ENCODE assay signal across 20 mouse cellular contexts in genomic region chr6:51183576-51184420, GRCm38 (mm10).
A peak's percentile ranks its signal among the peaks of the same experiment; 100 is the strongest.
DNase-seq lines count a peak whose midpoint lies in the region; ATAC-seq and TF ChIP-seq lines count a peak whose summit lies in the region.
"Had no signal": no experiment of that assay in that cellular context is flagged by ENCODE, and none has a peak within 500 bp of the region (broad histone marks: within the 10 kb centered on the region; RNA-seq: fewer than 3 reads in every experiment).

No protein-coding gene starts in this region.

- no peaks in the 10 kb centered on the region for H3K9me3 ChIP-seq in intestine, embryonic 14.5 days (ENCODE audit: control insufficient read depth, low read length)
- no peaks in the 10 kb centered on the region for H3K9me3 ChIP-seq in intestine, postnatal 0 days (ENCODE audit: control insufficient read depth)
- H3K9me3 ChIP-seq in neural tube, embryonic 11.5 days (ENCODE audit: control insufficient read depth, low read length): no peaks in the 10 kb centered on the region
- H3K9me3 ChIP-seq in liver, postnatal 0 days (ENCODE audit: low read length): no peaks in the 10 kb centered on the region
- H3K9me3 ChIP-seq: forebrain, embryonic 12.5 days; intestine, embryonic 15.5 days; liver, embryonic 15.5 days; stomach, embryonic 15.5 days had no signal

- no peak for ATAC-seq in intestine, embryonic 14.5 days (replicated peaks; ENCODE audit: low FRiP score, low TSS enrichment, low read depth)
- no peak for ATAC-seq in intestine, postnatal 0 days
- no peak for ATAC-seq in neural tube, embryonic 11.5 days (ENCODE audit: insufficient read depth, low FRiP score, low TSS enrichment)
- no peak for ATAC-seq in liver, postnatal 0 days
- ATAC-seq in frontal cortex, adult (ENCODE audit: low TSS enrichment): no peak
- ATAC-seq: intestine, embryonic 15.5 days; Patski had no signal

- no peak for TF ChIP-seq CTCF in intestine, postnatal 0 days (IDR thresholded peaks at IDR 0.05; ENCODE audit: low read depth)
- no peak for TF ChIP-seq CTCF in liver, postnatal 0 days (IDR thresholded peaks at IDR 0.05; ENCODE audit: low read depth)

- H3K4me2 ChIP-seq in intestine, embryonic 14.5 days (ENCODE audit: low read length): no peak overlapping the region
- H3K4me2 ChIP-seq in intestine, postnatal 0 days (replicated peaks; ENCODE audit: low read depth): no peak overlapping the region
- H3K4me2 ChIP-seq in neural tube, embryonic 11.5 days (ENCODE audit: low read depth): no peak overlapping the region
- no peak overlapping the region for H3K4me2 ChIP-seq in liver, postnatal 0 days (ENCODE audit: low read depth, low read length)
- H3K4me2 ChIP-seq: forebrain, embryonic 12.5 days; intestine, embryonic 15.5 days; liver, embryonic 15.5 days; stomach, embryonic 15.5 days had no signal

- peaks cover 94% of the 10 kb centered on the region for H3K27me3 ChIP-seq in intestine, embryonic 14.5 days (replicated peaks; ENCODE audit: control insufficient read depth, insufficient read depth, low read length)
- H3K27me3 ChIP-seq in intestine, postnatal 0 days (replicated peaks; ENCODE audit: control insufficient read depth, insufficient read depth, low read length): peaks cover 93% of the 10 kb centered on the region
- H3K27me3 ChIP-seq in neural tube, embryonic 11.5 days (ENCODE audit: control insufficient read depth, insufficient read depth, low read length): peaks cover 82% of the 10 kb centered on the region
- H3K27me3 ChIP-seq in liver, postnatal 0 days (ENCODE audit: insufficient read depth, low read length): peaks cover 93% of the 10 kb centered on the region

- 1% methylated on average over 21 of the region's 21 CpGs for WGBS in intestine, embryonic 14.5 days
- WGBS in intestine, postnatal 0 days: 2% methylated on average over 21 of the region's 21 CpGs
- WGBS in neural tube, embryonic 11.5 days: under 1% methylated on average over 21 of the region's 21 CpGs
- 3% methylated on average over 21 of the region's 21 CpGs for WGBS in liver, postnatal 0 days (ENCODE audit: insufficient replicate concordance)

- no peaks in the 10 kb centered on the region for H3K36me3 ChIP-seq in intestine, embryonic 14.5 days (ENCODE audit: control insufficient read depth, insufficient read depth, low read length)
- no peaks in the 10 kb centered on the region for H3K36me3 ChIP-seq in intestine, postnatal 0 days (ENCODE audit: control insufficient read depth, insufficient read depth)
- H3K36me3 ChIP-seq in neural tube, embryonic 11.5 days (ENCODE audit: control insufficient read depth, insufficient read depth, low read length): no peaks in the 10 kb centered on the region
- no peaks in the 10 kb centered on the region for H3K36me3 ChIP-seq in liver, postnatal 0 days (replicated peaks; ENCODE audit: insufficient read depth, low read length)
- H3K36me3 ChIP-seq: forebrain, embryonic 12.5 days; intestine, embryonic 15.5 days; liver, embryonic 15.5 days; stomach, embryonic 15.5 days had no signal

- no peak for TF ChIP-seq EP300 in liver, postnatal 0 days (IDR thresholded peaks at IDR 0.05; ENCODE audit: low read depth)

- H3K9ac ChIP-seq in intestine, embryonic 14.5 days (ENCODE audit: low read length): no peak overlapping the region
- no peak overlapping the region for H3K9ac ChIP-seq in intestine, postnatal 0 days (ENCODE audit: low read depth, low read length)
- H3K9ac ChIP-seq in neural tube, embryonic 11.5 days (ENCODE audit: low read length): no peak overlapping the region
- H3K9ac ChIP-seq in liver, postnatal 0 days (replicated peaks): no peak overlapping the region
- H3K9ac ChIP-seq: forebrain, embryonic 12.5 days; intestine, embryonic 15.5 days; liver, embryonic 15.5 days; stomach, embryonic 15.5 days had no signal

- H3K27ac ChIP-seq in intestine, embryonic 14.5 days (ENCODE audit: low read depth): no peak overlapping the region
- H3K27ac ChIP-seq in intestine, postnatal 0 days (ENCODE audit: low read depth, low read length): no peak overlapping the region
- no peak overlapping the region for H3K27ac ChIP-seq in neural tube, embryonic 11.5 days (ENCODE audit: low read depth, low read length)
- H3K27ac ChIP-seq in liver, postnatal 0 days (ENCODE audit: low read depth): no peak overlapping the region
- H3K27ac ChIP-seq: forebrain, embryonic 12.5 days; intestine, embryonic 15.5 days; liver, embryonic 15.5 days; stomach, embryonic 15.5 days had no signal

- H3K4me1 ChIP-seq in intestine, embryonic 14.5 days (replicated peaks; ENCODE audit: control insufficient read depth, insufficient read depth, low read length): no peaks in the 10 kb centered on the region; the same call in 1 of the 2 replicates
- no peaks in the 10 kb centered on the region for H3K4me1 ChIP-seq in intestine, postnatal 0 days (replicated peaks; ENCODE audit: control insufficient read depth, insufficient read depth, low read length)
- H3K4me1 ChIP-seq in neural tube, embryonic 11.5 days (ENCODE audit: control insufficient read depth, insufficient read depth, low read length): no peaks in the 10 kb centered on the region
- H3K4me1 ChIP-seq in liver, postnatal 0 days (ENCODE audit: insufficient read depth): no peaks in the 10 kb centered on the region
- H3K4me1 ChIP-seq: forebrain, embryonic 12.5 days; intestine, embryonic 15.5 days; liver, embryonic 15.5 days; megakaryocyte, embryonic 14.5 days; stomach, embryonic 15.5 days had no signal

- no peak overlapping the region for H3K4me3 ChIP-seq in intestine, embryonic 14.5 days (ENCODE audit: low read depth, low read length)
- no peak overlapping the region for H3K4me3 ChIP-seq in intestine, postnatal 0 days (ENCODE audit: low read depth, low read length)
- H3K4me3 ChIP-seq in neural tube, embryonic 11.5 days (ENCODE audit: low read depth, low read length): no peak overlapping the region
- H3K4me3 ChIP-seq in liver, postnatal 0 days (ENCODE audit: low read depth, low read length): no peak overlapping the region
- H3K4me3 ChIP-seq: forebrain, embryonic 12.5 days; intestine, embryonic 15.5 days; liver, embryonic 15.5 days; megakaryocyte, embryonic 14.5 days; stomach, embryonic 15.5 days had no signal

- peak; percentile 73 for DNase-seq in intestine, embryonic 14.5 days (ENCODE audit: low spot score)
- peak; percentile 61 for DNase-seq in retina, postnatal 1 day
- no peak for DNase-seq in retina, embryonic 14.5 days (ENCODE audit: low spot score)
- DNase-seq in induced T-regulatory cell, adult 2 months (ENCODE audit: low read depth): peak; percentile 12
- DNase-seq in neural tube, embryonic 11.5 days (ENCODE audit: low spot score): peak; percentile 54
- no peak for DNase-seq in liver, postnatal 0 days
- DNase-seq: adrenal gland, postnatal 10 days; cerebellum, adult 9-11 months; gastrocnemius, postnatal 25 days; lung, postnatal 14 days; thymus, adult 18-20 months; thymus, postnatal 4 days had no signal

Comparison
In these comparisons a context has a peak if more than half of its experiments do, and no peak if none do; other contexts are left out.
1. DNase-seq: peak in intestine, embryonic 14.5 days (single experiment), retina, postnatal 1 day (single experiment), induced T-regulatory cell, adult 2 months (single experiment) and neural tube, embryonic 11.5 days (single experiment); none in retina, embryonic 14.5 days (single experiment) and liver, postnatal 0 days (single experiment).